Mouse (Mus musculus): ENCODE measurements at regions not wholly inside any gene's neighbourhood (a gene's known extent, or its start where the extent isn't known, plus 50 kb on each side); places are given as distances from the start of the nearest gene placed in this dataset.
"Not testable (repeated sequence)": the region's sequence is repeated elsewhere in the genome, so short reads cannot be mapped to it uniquely, and the experiment has no call there.

- TF ChIP-seq CTCF (IDR thresholded peaks at IDR 0.05; ENCODE audit: low read depth); EP300 (optimal IDR thresholded peaks at IDR 0.05): not testable (repeated sequence)
These were observed 119.2 kb upstream of the Gm5150 start for GRCm38 (mm10) chr3:16125346-16125915.
